Mouse (Mus musculus): ENCODE measurements around the gene Cdca4. TPM values are rescaled to one million over a fixed set of nuclear protein-coding genes. Genes with fewer than 3 reads are reported as not detected.

The Cdca4 gene
- polyA plus RNA-seq, 1 experiment from 2014 or later, result 30.4 TPM

GRCm38 (mm10) chr12:112874199-112874598 lies 45.0 kb upstream of the Cdca4 start:
- no peak for DNase-seq
- no peak overlapping the region for H3K9ac ChIP-seq (replicated peaks)
- H3K4me3 ChIP-seq (ENCODE audit: low read depth, low read length), result no peak overlapping the region
- WGBS (ENCODE audit: insufficient replicate concordance), result 21% methylated on average over 22 of the region's 22 CpGs
- no peak for ATAC-seq
- no peak for TF ChIP-seq EP300 (IDR thresholded peaks at IDR 0.05; ENCODE audit: low read depth)
- TF ChIP-seq CTCF (IDR thresholded peaks at IDR 0.05; ENCODE audit: low read depth), result no peak
- H3K27ac ChIP-seq (ENCODE audit: low read depth), result no peak overlapping the region
- H3K36me3 ChIP-seq (replicated peaks; ENCODE audit: insufficient read depth, low read length), result no peaks in the 10 kb centered on the region
- H3K4me2 ChIP-seq (ENCODE audit: low read depth, low read length), result no peak overlapping the region
- H3K27me3 ChIP-seq (ENCODE audit: insufficient read depth, low read length), result peaks cover 58% of the 10 kb centered on the region
- peaks cover 29% of the 10 kb centered on the region for H3K4me1 ChIP-seq (ENCODE audit: insufficient read depth)
- H3K9me3 ChIP-seq (ENCODE audit: low read length), result no peaks in the 10 kb centered on the region

- Histone ChIP-seq H3K27ac (ENCODE audit: low read depth) (no peak overlapping the region), H3K9ac (replicated peaks) (no peak overlapping the region), H3K4me1 (ENCODE audit: insufficient read depth) (peaks cover 29% of the 10 kb centered on the region), H3K36me3 (replicated peaks; ENCODE audit: insufficient read depth, low read length) (no peaks in the 10 kb centered on the region), H3K4me3 (ENCODE audit: low read depth, low read length) (no peak overlapping the region), H3K27me3 (ENCODE audit: insufficient read depth, low read length) (peaks cover 55% of the 10 kb centered on the region), H3K4me2 (ENCODE audit: low read depth, low read length) (peak overlapping the region; percentile 33; the same call in 1 of the 2 replicates), H3K9me3 (ENCODE audit: low read length) (no peaks in the 10 kb centered on the region)
- TF ChIP-seq CTCF (IDR thresholded peaks at IDR 0.05; ENCODE audit: low read depth) (peak; percentile 88), EP300 (IDR thresholded peaks at IDR 0.05; ENCODE audit: low read depth) (no peak)
- 21% methylated on average over 18 of the region's 18 CpGs for WGBS (ENCODE audit: insufficient replicate concordance)
- ATAC-seq (peak; percentile 38; the same call in 1 of the 2 replicates), DNase-seq (peak; percentile 77)
These were observed 44.4 kb upstream of the Cdca4 start for GRCm38 (mm10) chr12:112873452-112874190.

GRCm38 (mm10) chr12:112872991-112873390 lies 43.8 kb upstream of the Cdca4 start:
- Histone ChIP-seq H3K9me3 (ENCODE audit: low read length) (no peaks in the 10 kb centered on the region), H3K27ac (ENCODE audit: low read depth) (no peak overlapping the region), H3K4me3 (ENCODE audit: low read depth, low read length) (no peak overlapping the region), H3K36me3 (replicated peaks; ENCODE audit: insufficient read depth, low read length) (no peaks in the 10 kb centered on the region), H3K4me2 (ENCODE audit: low read depth, low read length) (no peak overlapping the region), H3K9ac (replicated peaks) (no peak overlapping the region), H3K4me1 (ENCODE audit: insufficient read depth) (peaks cover 32% of the 10 kb centered on the region), H3K27me3 (ENCODE audit: insufficient read depth, low read length) (peaks cover 49% of the 10 kb centered on the region)
- ATAC-seq, result no peak
- TF ChIP-seq EP300 (IDR thresholded peaks at IDR 0.05; ENCODE audit: low read depth) (no peak), CTCF (IDR thresholded peaks at IDR 0.05; ENCODE audit: low read depth) (no peak)
- DNase-seq, result no peak
- WGBS (ENCODE audit: insufficient replicate concordance), result 81% methylated on average over 10 of the region's 10 CpGs

- no peak overlapping the region for H3K4me3 ChIP-seq (ENCODE audit: low read depth, low read length)
- TF ChIP-seq EP300 (IDR thresholded peaks at IDR 0.05; ENCODE audit: low read depth), result no peak
- no peak for TF ChIP-seq CTCF (IDR thresholded peaks at IDR 0.05; ENCODE audit: low read depth)
- 67% methylated on average over 2 of the region's 2 CpGs for WGBS (ENCODE audit: insufficient replicate concordance)
- no peak for DNase-seq
- H3K27ac ChIP-seq (ENCODE audit: low read depth), result no peak overlapping the region
- H3K27me3 ChIP-seq (ENCODE audit: insufficient read depth, low read length), result peaks cover 32% of the 10 kb centered on the region
- no peak overlapping the region for H3K9ac ChIP-seq (replicated peaks)
- H3K9me3 ChIP-seq (ENCODE audit: low read length), result no peaks in the 10 kb centered on the region
- H3K4me2 ChIP-seq (ENCODE audit: low read depth, low read length), result no peak overlapping the region
- no peaks in the 10 kb centered on the region for H3K36me3 ChIP-seq (replicated peaks; ENCODE audit: insufficient read depth, low read length)
- peaks cover 24% of the 10 kb centered on the region for H3K4me1 ChIP-seq (ENCODE audit: insufficient read depth)
- ATAC-seq, result no peak
These were observed 42.0 kb upstream of the Cdca4 start for GRCm38 (mm10) chr12:112871272-112871671.

- Histone ChIP-seq H3K9me3 (ENCODE audit: low read length) (no peaks in the 10 kb centered on the region), H3K4me1 (ENCODE audit: insufficient read depth) (peaks cover 21% of the 10 kb centered on the region), H3K27me3 (ENCODE audit: insufficient read depth, low read length) (peaks cover 27% of the 10 kb centered on the region), H3K4me3 (ENCODE audit: low read depth, low read length) (no peak overlapping the region), H3K9ac (replicated peaks) (no peak overlapping the region), H3K36me3 (replicated peaks; ENCODE audit: insufficient read depth, low read length) (no peaks in the 10 kb centered on the region), H3K27ac (ENCODE audit: low read depth) (0 out of 2 replicates have a peak overlapping the region, but pooled peaks have one; percentile 11), H3K4me2 (ENCODE audit: low read depth, low read length) (no peak overlapping the region)
- WGBS (ENCODE audit: insufficient replicate concordance), result 44% methylated on average over 13 of the region's 13 CpGs
- no peak for TF ChIP-seq CTCF (IDR thresholded peaks at IDR 0.05; ENCODE audit: low read depth)
- no peak for TF ChIP-seq EP300 (IDR thresholded peaks at IDR 0.05; ENCODE audit: low read depth)
- ATAC-seq (no peak), DNase-seq (no peak)
These were observed 41.6 kb upstream of the Cdca4 start for GRCm38 (mm10) chr12:112870775-112871174.

GRCm38 (mm10) chr12:112869783-112870204 lies 40.6 kb upstream of the Cdca4 start:
- 7% methylated on average over 16 of the region's 16 CpGs for WGBS (ENCODE audit: insufficient replicate concordance)
- Histone ChIP-seq H3K4me3 (ENCODE audit: low read depth, low read length) (no peak overlapping the region), H3K36me3 (replicated peaks; ENCODE audit: insufficient read depth, low read length) (no peaks in the 10 kb centered on the region), H3K9me3 (ENCODE audit: low read length) (no peaks in the 10 kb centered on the region), H3K4me2 (ENCODE audit: low read depth, low read length) (no peak overlapping the region), H3K27ac (ENCODE audit: low read depth) (no peak overlapping the region), H3K27me3 (ENCODE audit: insufficient read depth, low read length) (peaks cover 17% of the 10 kb centered on the region), H3K4me1 (ENCODE audit: insufficient read depth) (peaks cover 21% of the 10 kb centered on the region), H3K9ac (replicated peaks) (no peak overlapping the region)
- TF ChIP-seq CTCF (IDR thresholded peaks at IDR 0.05; ENCODE audit: low read depth) (no peak), EP300 (IDR thresholded peaks at IDR 0.05; ENCODE audit: low read depth) (no peak)
- ATAC-seq (no peak), DNase-seq (no peak)

Measured in liver, postnatal 0 days (tissue).